Mouse (Mus musculus) kidney, adult 2 months (tissue): ENCODE data around the gene Ubtf. TPM values are rescaled to one million over a fixed set of nuclear protein-coding genes. Genes with fewer than 3 reads are reported as not detected.

Experiments
- DNase-seq: peaks from one replicate; pipeline ENCODE4 v3.0.0; 2021
- H3K27ac ChIP-seq: fragments of 200-500 bp; 2 replicates; pipeline ENCODE4 v1.5.1; 2012; ENCODE audit warnings: low read depth, low read length, control low read depth, inconsistent platforms; ENCODE audit not compliant: insufficient read depth
- H3K27me3 ChIP-seq: fragments of 200-500 bp; replicated peaks from 2 replicates; pipeline ENCODE4 v1.6.1; 2012; ENCODE audit warnings: mild to moderate bottlenecking, moderate library complexity, low read length, inconsistent platforms; ENCODE audit not compliant: control insufficient read depth, insufficient read depth
- H3K36me3 ChIP-seq: fragments of 200-500 bp; 2 replicates; pipeline ENCODE4 v1.6.1; 2012; ENCODE audit warnings: mild to moderate bottlenecking, moderate library complexity, low read length, inconsistent platforms; ENCODE audit not compliant: control insufficient read depth, insufficient read depth
- H3K4me1 ChIP-seq: fragments of 200-500 bp; 2 replicates; pipeline ENCODE4 v1.6.1; 2011; ENCODE audit warnings: low read length; ENCODE audit not compliant: control insufficient read depth, insufficient read depth
- H3K4me3 ChIP-seq: fragments of 200-500 bp; 2 replicates; pipeline ENCODE4 v1.5.1; 2011; ENCODE audit warnings: mild to moderate bottlenecking, low read depth, low read length, control low read depth; ENCODE audit not compliant: insufficient read depth
- CTCF ChIP-seq: fragments of 200-500 bp; conservative IDR thresholded peaks from 2 replicates; pipeline ENCODE4 v1.5.1; 2011; ENCODE audit warnings: low read depth, mild to moderate bottlenecking, control low read depth, low read length, moderate library complexity, mixed read lengths; ENCODE audit not compliant: insufficient read depth, insufficient read length
- POLR2A ChIP-seq: fragments of 200-500 bp; IDR thresholded peaks from one replicate; pipeline ENCODE4 v1.6.1; 2011; ENCODE audit warnings: low read depth, low read length, control low read depth
- WGBS: fragments of 180-500 bp; shearing (Covaris S2); methylation state at CpG from one replicate; pipeline ENCODE4 v1.1.7; 2018; 5-methylcytosine and 5-hydroxymethylcytosine counted together
- polyA plus RNA-seq: library from polyadenylated mRNA; depleted of rRNA; stranded (reverse); fragments of >200 nt; gene quantifications from 2 replicates; pipeline ENCODE4 v1.2.3, GENCODE M21; 2012

The Ubtf gene
- polyA plus RNA-seq, 1 experiment = 30.3 TPM

DNA sequence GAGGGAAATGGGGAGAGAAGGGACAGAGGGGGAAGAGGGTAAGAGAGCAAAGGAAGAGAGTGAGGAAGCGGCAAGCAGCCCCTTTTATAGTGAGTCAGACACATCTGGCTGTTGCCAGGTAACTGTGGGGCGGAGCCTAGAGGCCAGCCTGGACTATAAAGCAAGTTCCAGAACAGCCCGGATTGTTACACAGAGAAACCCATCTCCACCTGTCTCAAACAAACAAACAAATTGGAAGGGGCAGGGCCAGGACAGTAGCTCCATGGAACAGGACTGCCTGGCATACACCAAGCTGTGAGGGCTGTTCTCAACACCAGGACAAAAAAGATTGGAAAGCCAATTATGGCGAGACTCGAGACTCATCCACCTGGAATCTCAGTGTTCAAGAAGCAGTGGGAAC, 27.4 kb upstream of the Ubtf start:
- Histone ChIP-seq H3K27me3 (no peaks in the 10 kb centered on the region), H3K36me3 (no peaks in the 10 kb centered on the region), H3K4me3 (no peak overlapping the region), H3K4me1 (no peaks in the 10 kb centered on the region), H3K27ac (no peak overlapping the region)
- 74% methylated on average over 5 of the region's 5 CpGs for WGBS
- no peak for DNase-seq
- no peak for TF ChIP-seq CTCF
- no peak for TF ChIP-seq POLR2A

DNA sequence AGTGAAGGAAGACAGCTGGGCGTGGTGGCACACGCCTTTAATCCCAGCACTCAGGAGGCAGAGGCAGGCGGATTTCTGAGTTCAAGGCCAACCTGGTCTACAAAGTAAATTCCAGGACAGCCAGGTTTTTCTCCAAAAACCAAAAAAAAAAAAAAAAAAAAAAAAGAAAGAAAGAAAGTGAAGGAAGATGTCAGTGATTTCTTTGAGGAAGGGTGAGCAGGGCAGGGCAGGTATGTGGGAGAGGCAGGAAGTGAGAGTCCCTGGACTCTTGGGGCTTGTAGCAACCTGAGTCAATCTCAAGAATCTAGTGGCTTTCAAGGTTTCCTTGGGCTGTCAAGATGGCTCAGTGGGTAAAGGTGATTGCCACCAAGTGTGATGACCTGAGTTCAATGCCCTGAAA, 24.9 kb upstream of the Ubtf start:
- Histone ChIP-seq H3K4me1 (no peaks in the 10 kb centered on the region), H3K36me3 (no peaks in the 10 kb centered on the region), H3K27ac (no peak overlapping the region), H3K4me3 (no peak overlapping the region), H3K27me3 (no peaks in the 10 kb centered on the region)
- WGBS = 93% methylated on average over 3 of the region's 3 CpGs
- no peak for TF ChIP-seq POLR2A
- no peak for TF ChIP-seq CTCF
- DNase-seq = no peak

DNA sequence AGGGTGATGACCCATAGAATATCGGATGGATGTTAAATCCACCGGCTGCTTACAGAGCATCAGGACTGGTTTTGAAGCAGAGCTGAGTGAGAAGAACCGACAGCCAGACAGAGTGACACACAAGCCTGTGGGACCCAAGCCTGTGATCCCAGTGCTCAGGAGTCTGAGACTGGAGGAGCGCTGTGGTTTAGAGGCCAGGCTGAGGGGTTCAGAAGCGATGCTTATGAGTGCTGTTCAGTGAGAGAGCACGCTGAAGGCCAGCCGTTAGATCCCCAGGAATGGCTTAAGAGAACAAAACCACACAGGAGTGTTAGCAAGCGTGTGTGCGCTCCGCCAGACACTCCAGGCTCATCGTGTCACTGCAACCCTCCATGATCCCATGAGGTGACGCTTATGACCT, 23.2 kb upstream of the Ubtf start:
- WGBS = 67% methylated on average over 12 of the region's 12 CpGs
- 0 out of 2 replicates have a peak, but pooled peaks cover 3% of the 10 kb centered on the region for H3K4me1 ChIP-seq

DNA sequence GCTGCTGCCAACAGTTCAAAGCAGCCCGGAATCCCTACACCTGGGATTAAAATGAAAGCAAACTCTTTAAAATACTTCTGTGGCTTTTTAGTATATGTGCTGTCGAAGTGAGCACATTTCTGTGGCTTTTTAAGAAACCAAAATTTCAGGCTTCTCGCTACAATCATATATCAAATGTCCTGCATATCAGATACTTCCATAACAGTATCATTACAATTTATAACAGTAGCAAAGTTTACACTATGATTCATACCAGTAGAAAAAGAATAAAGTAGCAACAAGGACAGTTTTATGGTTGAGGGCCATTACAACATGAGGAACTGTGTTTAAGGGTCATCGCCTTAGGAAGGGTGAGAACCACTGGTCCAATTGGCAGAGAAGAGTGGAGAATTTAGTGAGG, 21.6 kb upstream of the Ubtf start:
- TF ChIP-seq POLR2A = no peak
- H3K27ac ChIP-seq = no peak overlapping the region
- no peaks in the 10 kb centered on the region for H3K36me3 ChIP-seq
- no peaks in the 10 kb centered on the region for H3K27me3 ChIP-seq
- H3K4me3 ChIP-seq = no peak overlapping the region
- DNase-seq = no peak
- 80% methylated on average over 4 of the region's 4 CpGs for WGBS
- 0 out of 2 replicates have a peak, but pooled peaks cover 3% of the 10 kb centered on the region for H3K4me1 ChIP-seq

More for the DNA sequence above, 23.2 kb upstream of the Ubtf start:
- DNase-seq = no peak
- Histone ChIP-seq H3K27ac (no peak overlapping the region), H3K36me3 (no peaks in the 10 kb centered on the region), H3K4me3 (no peak overlapping the region), H3K27me3 (no peaks in the 10 kb centered on the region)
- no peak for TF ChIP-seq CTCF
- no peak for TF ChIP-seq POLR2A

DNA sequence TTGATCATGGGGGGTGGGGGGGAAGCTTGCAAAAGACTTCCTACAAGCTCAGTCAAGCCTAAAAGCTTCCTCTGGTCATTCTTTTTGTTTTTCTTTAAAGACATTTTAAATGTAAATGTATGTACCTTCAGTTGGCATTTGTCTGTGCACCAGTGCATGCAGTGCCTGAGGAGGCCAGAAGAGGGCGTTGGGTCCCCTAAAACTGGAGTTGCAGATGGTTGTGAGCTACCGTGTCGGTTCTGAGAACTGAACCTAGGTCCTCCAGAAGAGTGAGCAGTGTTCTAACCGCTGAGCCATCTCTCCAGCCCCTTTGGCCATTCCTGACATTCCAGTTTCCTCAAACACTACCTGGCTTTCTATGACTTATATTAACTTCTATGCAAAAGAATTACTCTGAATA, 20.1 kb upstream of the Ubtf start:
- Histone ChIP-seq H3K27ac (no peak overlapping the region), H3K27me3 (no peaks in the 10 kb centered on the region), H3K4me1 (0 out of 2 replicates have a peak, but pooled peaks cover 3% of the 10 kb centered on the region), H3K36me3 (no peaks in the 10 kb centered on the region), H3K4me3 (no peak overlapping the region)
- TF ChIP-seq CTCF (peak; percentile 29; the same call in 1 of the 2 replicates), POLR2A (no peak)
- no peak for DNase-seq
- 66% methylated on average over 4 of the region's 4 CpGs for WGBS

DNA sequence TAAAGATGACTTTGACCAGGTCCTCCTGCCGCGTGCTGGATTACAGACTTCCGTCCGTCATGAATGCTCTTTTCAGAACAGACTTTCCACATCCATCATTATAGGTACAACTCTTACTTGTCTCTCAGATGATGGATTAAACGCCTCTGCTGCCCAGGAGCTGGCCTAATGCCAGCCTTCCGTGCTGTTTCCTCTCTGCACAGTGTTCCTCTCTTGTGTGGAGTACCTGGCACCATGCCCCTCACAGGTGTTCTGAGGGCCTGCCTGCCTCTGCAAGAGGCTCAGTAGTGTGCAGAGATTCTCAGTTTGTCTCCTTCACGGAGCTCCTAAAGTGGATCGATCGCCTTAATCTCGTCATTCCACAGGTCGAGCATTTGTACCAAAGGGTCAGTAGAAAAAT, 19.7 kb upstream of the Ubtf start:
- Histone ChIP-seq H3K4me1 (0 out of 2 replicates have a peak, but pooled peaks cover 3% of the 10 kb centered on the region), H3K27ac (no peak overlapping the region), H3K27me3 (no peaks in the 10 kb centered on the region), H3K4me3 (no peak overlapping the region), H3K36me3 (no peaks in the 10 kb centered on the region)
- DNase-seq = peak; percentile 65
- WGBS = 64% methylated on average over 11 of the region's 11 CpGs
- TF ChIP-seq POLR2A (no peak), CTCF (no peak)

DNA sequence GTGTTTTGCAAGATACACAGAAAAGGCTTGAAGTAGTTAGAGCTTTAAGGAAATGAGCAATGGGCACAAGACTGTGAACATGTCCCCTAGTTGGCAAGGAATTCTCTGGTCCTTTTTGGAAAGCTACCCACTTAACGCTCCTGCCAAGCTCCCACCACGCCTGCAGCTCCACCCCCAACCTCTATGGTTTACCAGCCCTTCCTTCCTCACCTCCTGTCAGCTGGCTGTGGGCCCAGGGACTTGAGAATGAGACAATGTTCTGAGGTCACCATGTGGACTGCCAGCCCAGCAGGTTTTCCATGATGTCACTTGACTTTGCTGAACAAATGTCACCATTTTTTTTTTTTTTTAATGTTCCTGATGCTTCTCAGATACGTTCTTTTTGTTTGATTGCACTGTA, 19.0 kb upstream of the Ubtf start:
- Histone ChIP-seq H3K27ac (0 out of 2 replicates have a peak overlapping the region, but pooled peaks have one; percentile 33), H3K27me3 (no peaks in the 10 kb centered on the region), H3K4me3 (no peak overlapping the region), H3K4me1 (0 out of 2 replicates have a peak, but pooled peaks cover 3% of the 10 kb centered on the region), H3K36me3 (no peaks in the 10 kb centered on the region)
- no peak for TF ChIP-seq CTCF
- TF ChIP-seq POLR2A = no peak
- 12% methylated on average over 3 of the region's 3 CpGs for WGBS
- DNase-seq = peak; percentile 95
